Mouse (Mus musculus): ENCODE measurements at regions not wholly inside any gene's neighbourhood (a gene's known extent, or its start where the extent isn't known, plus 50 kb on each side); places are given as distances from the start of the nearest gene placed in this dataset.

GRCm38 (mm10) chr1:125488915-125489730 is 53.6 kb upstream of the Actr3 start:
- no peak for DNase-seq (ENCODE audit: low spot score in 2 of 2)
- intact Hi-C loops (cut with DNase I), result no loop called here

- intact Hi-C loops (cut with DNase I), result no loop called here
- no peak for DNase-seq (ENCODE audit: low spot score in 2 of 2)
Observed at GRCm38 (mm10) chr1:125491014-125491413, 55.5 kb upstream of the Actr3 start.

- DNase-seq (ENCODE audit: low spot score in 2 of 2), result peak in 1 of 2 experiments; percentile 27
- intact Hi-C loops (cut with DNase I), result no loop called here
Observed at GRCm38 (mm10) chr1:125494598-125494997, 59.1 kb upstream of the Actr3 start.

GRCm38 (mm10) chr1:125495320-125496083 is 60.0 kb upstream of the Actr3 start:
- intact Hi-C loops (cut with DNase I), result no loop called here
- DNase-seq (ENCODE audit: low spot score in 2 of 2), result no peak

- DNase-seq (ENCODE audit: low spot score in 2 of 2), result no peak
- intact Hi-C loops (cut with DNase I), result no loop called here
Observed at GRCm38 (mm10) chr1:125497006-125497405, 61.5 kb upstream of the Actr3 start.

- no peak for DNase-seq (ENCODE audit: low spot score in 2 of 2)
- intact Hi-C loops (cut with DNase I), result no loop called here
Observed at GRCm38 (mm10) chr1:125501964-125502517, 58.4 kb upstream of the Slc35f5 start.

GRCm38 (mm10) chr1:125503878-125504277 is 56.5 kb upstream of the Slc35f5 start:
- intact Hi-C loops (cut with DNase I), result no loop called here
- no peak for DNase-seq (ENCODE audit: low spot score in 2 of 2)

GRCm38 (mm10) chr1:125507786-125508514 is 52.4 kb upstream of the Slc35f5 start:
- intact Hi-C loops (cut with DNase I), result no loop called here
- DNase-seq (ENCODE audit: low spot score in 2 of 2), result no peak

GRCm38 (mm10) chr1:125508594-125509257 is 51.7 kb upstream of the Slc35f5 start:
- no peak for DNase-seq (ENCODE audit: low spot score in 2 of 2)
- intact Hi-C loops (cut with DNase I), result no loop called here

Measured in left cerebral cortex, postnatal 25 days (tissue).